7 mouse cellular contexts compared by ENCODE assay signal in the genomic region with DNA sequence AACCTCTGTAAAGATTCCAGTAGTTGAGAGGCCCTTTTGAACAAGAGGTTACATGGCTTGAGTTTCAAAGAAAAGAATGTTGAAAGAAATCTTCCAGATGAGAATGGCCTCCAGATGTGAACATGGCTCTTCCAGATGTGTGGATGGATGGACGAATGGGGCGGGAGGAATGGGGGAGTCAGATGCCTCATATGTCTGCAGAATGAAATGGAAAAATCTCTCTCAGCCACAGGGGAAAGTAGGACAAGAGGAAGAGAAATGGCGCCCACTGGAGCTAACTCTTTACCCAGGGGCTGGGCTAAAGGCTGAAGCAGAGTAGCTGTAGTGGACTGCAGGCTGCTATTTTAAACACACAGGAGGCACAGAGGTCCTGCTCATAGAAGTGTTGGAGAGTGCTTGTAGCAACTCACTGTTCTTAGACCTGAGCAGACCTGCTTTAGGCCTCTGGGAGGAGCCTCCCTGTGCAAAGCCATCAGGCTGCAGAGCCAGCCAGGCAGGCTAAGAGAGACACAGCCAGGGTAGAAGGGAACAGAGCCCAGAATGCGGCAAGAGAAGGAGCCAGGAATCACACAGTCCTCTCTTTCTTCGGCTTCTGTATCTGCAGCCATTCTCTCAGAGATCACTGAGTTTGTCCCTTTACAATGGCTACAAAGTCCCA. TPM values are rescaled to one million over a fixed set of nuclear protein-coding genes. Genes with fewer than 3 reads are reported as not detected.
A peak's percentile ranks its signal among the peaks of the same experiment; 100 is the strongest.
DNase-seq lines count a peak whose midpoint lies in the region; ATAC-seq lines count a peak whose summit lies in the region.

No protein-coding gene starts in this region.

- 69% methylated on average over 5 of the region's 5 CpGs for WGBS in embryonic facial prominence, embryonic 10.5 days
- 61% methylated on average over 5 of the region's 5 CpGs for WGBS in heart, embryonic 15.5 days
- 67% methylated on average over 5 of the region's 5 CpGs for WGBS in limb, embryonic 11.5 days

- peak; percentile 28 for ATAC-seq in heart, embryonic 15.5 days (replicated peaks; ENCODE audit: insufficient number of reproducible peaks, insufficient read depth, low FRiP score, low read depth)
- ATAC-seq in limb, embryonic 11.5 days (ENCODE audit: insufficient number of reproducible peaks, low FRiP score, low TSS enrichment, low read depth): peak; percentile 35; the same call in 1 of the 2 replicates
- ATAC-seq in erythroid progenitor cell, adult 5-6 weeks (replicated peaks; ENCODE audit: low FRiP score, poor library complexity, severe bottlenecking): no peak

- H3K4me2 ChIP-seq in heart, embryonic 15.5 days: no peak overlapping the region
- H3K4me2 ChIP-seq in limb, embryonic 11.5 days (ENCODE audit: low read depth, severe bottlenecking): no peak overlapping the region

- H3K36me3 ChIP-seq in embryonic facial prominence, embryonic 10.5 days (replicated peaks): no peaks in the 10 kb centered on the region
- no peaks in the 10 kb centered on the region for H3K36me3 ChIP-seq in heart, embryonic 15.5 days
- no peaks in the 10 kb centered on the region for H3K36me3 ChIP-seq in limb, embryonic 11.5 days (ENCODE audit: control insufficient read depth, insufficient read depth, low read length)

- H3K4me3 ChIP-seq in embryonic facial prominence, embryonic 10.5 days: no peak overlapping the region
- no peak overlapping the region for H3K4me3 ChIP-seq in heart, embryonic 15.5 days
- H3K4me3 ChIP-seq in limb, embryonic 11.5 days (ENCODE audit: low read depth, low read length): no peak overlapping the region

- H3K4me1 ChIP-seq in embryonic facial prominence, embryonic 10.5 days: peaks cover 29% of the 10 kb centered on the region
- peaks cover 9% of the 10 kb centered on the region for H3K4me1 ChIP-seq in heart, embryonic 15.5 days (replicated peaks)
- peaks cover 13% of the 10 kb centered on the region for H3K4me1 ChIP-seq in limb, embryonic 11.5 days (ENCODE audit: control insufficient read depth, insufficient read depth, low read length)

- peak overlapping the region; percentile 79 for H3K27ac ChIP-seq in embryonic facial prominence, embryonic 10.5 days (replicated peaks)
- H3K27ac ChIP-seq in heart, embryonic 15.5 days: peak overlapping the region; percentile 59
- peak overlapping the region; percentile 79 for H3K27ac ChIP-seq in limb, embryonic 11.5 days (replicated peaks; ENCODE audit: low read depth, low read length)

- no peaks in the 10 kb centered on the region for H3K27me3 ChIP-seq in embryonic facial prominence, embryonic 10.5 days (replicated peaks; ENCODE audit: low read depth, poor library complexity, severe bottlenecking)
- no peaks in the 10 kb centered on the region for H3K27me3 ChIP-seq in heart, embryonic 15.5 days
- H3K27me3 ChIP-seq in limb, embryonic 11.5 days (ENCODE audit: control insufficient read depth, insufficient read depth, low read length): no peaks in the 10 kb centered on the region

- no peaks in the 10 kb centered on the region for H3K9me3 ChIP-seq in embryonic facial prominence, embryonic 10.5 days
- H3K9me3 ChIP-seq in heart, embryonic 15.5 days (replicated peaks): no peaks in the 10 kb centered on the region
- no peaks in the 10 kb centered on the region for H3K9me3 ChIP-seq in limb, embryonic 11.5 days (ENCODE audit: control insufficient read depth, low read length)

- no peak overlapping the region for H3K9ac ChIP-seq in heart, embryonic 15.5 days
- H3K9ac ChIP-seq in limb, embryonic 11.5 days (ENCODE audit: low read length): no peak overlapping the region

- DNase-seq in ZHBTc4 (ENCODE audit: low read depth, low spot score): peak; percentile 50
- DNase-seq in embryonic facial prominence, embryonic 10.5 days (ENCODE audit: low spot score): peak; percentile 32
- peak; percentile 49 for DNase-seq in limb, embryonic 11.5 days (ENCODE audit: low spot score)
- DNase-seq in B cell, adult 2 months: no peak
- no peak for DNase-seq in thymus, postnatal 36 days

RNA-seq across cellular contexts. Expression of a gene that starts 23.9 kb away (rescaled TPM):
- not detected in 2 replicates for polyA plus RNA-seq in embryonic facial prominence, embryonic 10.5 days (2016; fragmentation: Nextera tagmentation; extraction: Ambion mirVana)
- 0.10 TPM in 1 of 2 replicates, not detected in the other for polyA plus RNA-seq in heart, embryonic 15.5 days (2015; fragmentation: Nextera tagmentation; extraction: Ambion mirVana)
- 0.23 TPM in 1 of 2 replicates, not detected in the other for polyA plus RNA-seq in limb, embryonic 11.5 days (2014; fragmentation: Nextera tagmentation; extraction: Ambion mirVana)
- 1.7 TPM in 1 of 2 replicates, not detected in the other for total RNA-seq in erythroid progenitor cell, adult 5-6 weeks (2015; ENCODE audit: low replicate concordance)
- not detected in 2 replicates for total RNA-seq in erythroid progenitor cell, adult 5-6 weeks (2017; ENCODE audit: low replicate concordance)

RNA-seq across cellular contexts. Expression of a gene that starts 28.2 kb away (rescaled TPM):
- 4.3 and 7.7 TPM in 2 replicates for polyA plus RNA-seq in embryonic facial prominence, embryonic 10.5 days (2016; fragmentation: Nextera tagmentation; extraction: Ambion mirVana)
- 45.5 and 49.7 TPM in 2 replicates for polyA plus RNA-seq in heart, embryonic 15.5 days (2015; fragmentation: Nextera tagmentation; extraction: Ambion mirVana)
- 6.8 and 7.8 TPM in 2 replicates for polyA plus RNA-seq in limb, embryonic 11.5 days (2014; fragmentation: Nextera tagmentation; extraction: Ambion mirVana)
- 3.2 TPM in 1 of 2 replicates, not detected in the other for total RNA-seq in erythroid progenitor cell, adult 5-6 weeks (2015; ENCODE audit: low replicate concordance)
- total RNA-seq in erythroid progenitor cell, adult 5-6 weeks (2017; ENCODE audit: low replicate concordance): 0.77 and 2.0 TPM in 2 replicates

Comparison
In these comparisons a context has a peak if more than half of its experiments do, and no peak if none do; other contexts are left out.
1. DNase-seq: peak in ZHBTc4 (single experiment), embryonic facial prominence, embryonic 10.5 days (single experiment) and limb, embryonic 11.5 days (single experiment); none in B cell, adult 2 months (0 of 2) and thymus, postnatal 36 days (0 of 2).
2. Peak in every context shown above with its lines, with median percentiles within 50 percentile points of each other: H3K27ac ChIP-seq.